Mouse (Mus musculus) limb, embryonic 12.5 days (tissue): ENCODE data around the gene 1110032A03Rik. TPM values are rescaled to one million over a fixed set of nuclear protein-coding genes. Genes with fewer than 3 reads are reported as not detected.

Experiments used
- ATAC-seq: fragments of 200-750 bp; cut with Nextera tagmentation; 2 replicates; pipeline ENCODE4 v1.8.0; 2017; ENCODE audit warnings: low read depth, moderate TSS enrichment; ENCODE audit not compliant: insufficient number of reproducible peaks, insufficient read depth, low FRiP score, low TSS enrichment
- H3K27ac ChIP-seq: fragments of 300-500 bp; sonication (generic); 2 replicates; pipeline ENCODE4 v1.5.1; 2016; ENCODE audit warnings: mild to moderate bottlenecking, moderate library complexity
- H3K27me3 ChIP-seq: fragments of 300-500 bp; sonication (generic); 2 replicates; pipeline ENCODE4 v1.6.1; 2016; ENCODE audit warnings: mild to moderate bottlenecking, moderate library complexity
- H3K36me3 ChIP-seq: fragments of 300-500 bp; sonication (generic); 2 replicates; pipeline ENCODE4 v1.6.1; 2016; ENCODE audit warnings: mild to moderate bottlenecking, moderate library complexity
- H3K4me1 ChIP-seq: fragments of 300-500 bp; sonication (generic); replicated peaks from 2 replicates; pipeline ENCODE4 v1.6.1; 2016
- H3K4me2 ChIP-seq: fragments of 300-500 bp; sonication (generic); 2 replicates; pipeline ENCODE4 v1.6.1; 2016; ENCODE audit warnings: mild to moderate bottlenecking, moderate library complexity
- H3K4me3 ChIP-seq: fragments of 300-500 bp; sonication (generic); replicated peaks from 2 replicates; pipeline ENCODE4 v1.5.1; 2016; ENCODE audit warnings: mild to moderate bottlenecking
- H3K9ac ChIP-seq: fragments of 300-500 bp; sonication (generic); replicated peaks from 2 replicates; pipeline ENCODE4 v1.6.1; 2016; ENCODE audit warnings: mild to moderate bottlenecking, moderate library complexity
- H3K9me3 ChIP-seq: fragments of 300-500 bp; sonication (generic); 2 replicates; pipeline ENCODE4 v1.6.1; 2016; ENCODE audit warnings: mild to moderate bottlenecking, moderate library complexity
- WGBS: fragments of 180-500 bp; shearing (Covaris S2); methylation state at CpG from one replicate; pipeline ENCODE4 v1.1.7; 2016; 5-methylcytosine and 5-hydroxymethylcytosine counted together
- polyA plus RNA-seq: library from polyadenylated mRNA; unstranded; fragments of >200 nt; fragmentation: Nextera tagmentation; extraction: Ambion mirVana; gene quantifications from 2 replicates; pipeline ENCODE4 v1.2.1, GENCODE M21; 2016

Gene 1110032A03Rik
- polyA plus RNA-seq, 1 experiment from 2014 or later = 24.8 TPM

GRCm38 (mm10) chr9:50750706-50751105, 24.6 kb downstream of the 1110032A03Rik start:
- Histone ChIP-seq H3K27ac (no peak overlapping the region), H3K9me3 (no peaks in the 10 kb centered on the region), H3K36me3 (no peaks in the 10 kb centered on the region), H3K9ac (no peak overlapping the region), H3K4me1 (peaks cover 15% of the 10 kb centered on the region), H3K27me3 (peaks cover 12% of the 10 kb centered on the region), H3K4me2 (no peak overlapping the region), H3K4me3 (no peak overlapping the region)
- WGBS = 81% methylated on average over 6 of the region's 6 CpGs
- no peak for ATAC-seq

- peaks cover 10% of the 10 kb centered on the region for H3K4me1 ChIP-seq
- H3K9ac ChIP-seq = peak within 1 kb of the TSS; percentile 53
- 0 out of 2 replicates have a peak within 1 kb of the TSS, but pooled peaks have one; percentile 7 for H3K27ac ChIP-seq
- ATAC-seq = no peak
- peak within 1 kb of the TSS; percentile 69 for H3K4me2 ChIP-seq
- WGBS = under 1% methylated on average over 19 of the region's 19 CpGs
- peak within 1 kb of the TSS; percentile 40 for H3K4me3 ChIP-seq
- no peaks in the 10 kb centered on the region for H3K9me3 ChIP-seq
- H3K27me3 ChIP-seq = peaks cover 3% of the 10 kb centered on the region; the same call in 1 of the 2 replicates
- H3K36me3 ChIP-seq = no peaks in the 10 kb centered on the region
These were observed 29.1 kb downstream of the 1110032A03Rik start, which contains the start of gene 2310030G06Rik for GRCm38 (mm10) chr9:50746214-50746677. Gene 2310030G06Rik, minus strand, starts transcription at chr9:50746536.

- H3K27me3 ChIP-seq = no peaks in the 10 kb centered on the region; the same call in 1 of the 2 replicates
- 17% methylated on average over 7 of the region's 7 CpGs for WGBS
- peaks cover 10% of the 10 kb centered on the region for H3K4me1 ChIP-seq
- peak overlapping the region; percentile 40 for H3K4me3 ChIP-seq
- peak overlapping the region; percentile 53 for H3K9ac ChIP-seq
- ATAC-seq = no peak
- H3K9me3 ChIP-seq = no peaks in the 10 kb centered on the region
- peak overlapping the region; percentile 69 for H3K4me2 ChIP-seq
- 0 out of 2 replicates have a peak overlapping the region, but pooled peaks have one; percentile 7 for H3K27ac ChIP-seq
- no peaks in the 10 kb centered on the region for H3K36me3 ChIP-seq
These were observed 29.5 kb downstream of the 1110032A03Rik start for GRCm38 (mm10) chr9:50745806-50746205.

GRCm38 (mm10) chr9:50742744-50743143, 32.6 kb downstream of the 1110032A03Rik start:
- Histone ChIP-seq H3K9ac (no peak overlapping the region), H3K4me2 (no peak overlapping the region), H3K36me3 (no peaks in the 10 kb centered on the region), H3K9me3 (no peaks in the 10 kb centered on the region), H3K4me1 (peaks cover 14% of the 10 kb centered on the region), H3K4me3 (no peak overlapping the region), H3K27me3 (no peaks in the 10 kb centered on the region; the same call in 1 of the 2 replicates), H3K27ac (no peak overlapping the region)
- 69% methylated on average over 2 of the region's 2 CpGs for WGBS
- ATAC-seq = no peak

- Histone ChIP-seq H3K27me3 (no peaks in the 10 kb centered on the region; the same call in 1 of the 2 replicates), H3K4me3 (no peak overlapping the region), H3K4me2 (no peak overlapping the region), H3K4me1 (peaks cover 14% of the 10 kb centered on the region), H3K9ac (no peak overlapping the region), H3K36me3 (no peaks in the 10 kb centered on the region), H3K9me3 (no peaks in the 10 kb centered on the region), H3K27ac (no peak overlapping the region)
- ATAC-seq = no peak
- WGBS = 91% methylated on average over 3 of the region's 3 CpGs
These were observed 33.1 kb downstream of the 1110032A03Rik start for GRCm38 (mm10) chr9:50742261-50742660.

- no peak for ATAC-seq
- H3K27me3 ChIP-seq = no peaks in the 10 kb centered on the region; the same call in 1 of the 2 replicates
- H3K9me3 ChIP-seq = no peaks in the 10 kb centered on the region
- no peak overlapping the region for H3K4me2 ChIP-seq
- H3K4me1 ChIP-seq = peaks cover 7% of the 10 kb centered on the region
- 84% methylated on average over 14 of the region's 14 CpGs for WGBS
- H3K27ac ChIP-seq = no peak overlapping the region
- no peak overlapping the region for H3K4me3 ChIP-seq
- no peak overlapping the region for H3K9ac ChIP-seq
- no peaks in the 10 kb centered on the region for H3K36me3 ChIP-seq
These were observed 34.2 kb downstream of the 1110032A03Rik start for GRCm38 (mm10) chr9:50740867-50741784.

GRCm38 (mm10) chr9:50738914-50739870, 36.1 kb downstream of the 1110032A03Rik start, which contains the start of gene Dixdc1:
Gene Dixdc1, minus strand, starts transcription at chr9:50739517.
- H3K4me2 ChIP-seq = peak within 1 kb of the TSS; percentile 63
- peak; percentile 96 for ATAC-seq
- no peak within 1 kb of the TSS for H3K9ac ChIP-seq
- no peaks in the 10 kb centered on the region for H3K27me3 ChIP-seq
- H3K4me3 ChIP-seq = peak within 1 kb of the TSS; percentile 39
- whole genome bisulfite sequencing = 13% methylated on average over 36 of the region's 36 CpGs
- peaks cover 7% of the 10 kb centered on the region for H3K4me1 ChIP-seq
- H3K9me3 ChIP-seq = no peaks in the 10 kb centered on the region
- H3K36me3 ChIP-seq = no peaks in the 10 kb centered on the region
- H3K27ac ChIP-seq = no peak within 1 kb of the TSS

- no peak for ATAC-seq
- Histone ChIP-seq H3K4me1 (peaks cover 7% of the 10 kb centered on the region), H3K9me3 (no peaks in the 10 kb centered on the region), H3K27ac (no peak overlapping the region), H3K4me3 (no peak overlapping the region), H3K27me3 (no peaks in the 10 kb centered on the region), H3K4me2 (0 out of 2 replicates have a peak overlapping the region, but pooled peaks have one; percentile 15), H3K36me3 (no peaks in the 10 kb centered on the region), H3K9ac (no peak overlapping the region)
- 3% methylated on average over 9 of the region's 9 CpGs for WGBS
These were observed 40.3 kb downstream of the 1110032A03Rik start for GRCm38 (mm10) chr9:50734989-50735388.

GRCm38 (mm10) chr9:50732560-50732959, 42.8 kb downstream of the 1110032A03Rik start:
- Histone ChIP-seq H3K4me2 (no peak overlapping the region), H3K9ac (no peak overlapping the region), H3K4me3 (no peak overlapping the region), H3K9me3 (no peaks in the 10 kb centered on the region), H3K27ac (no peak overlapping the region), H3K36me3 (no peaks in the 10 kb centered on the region), H3K27me3 (no peaks in the 10 kb centered on the region), H3K4me1 (peaks cover 7% of the 10 kb centered on the region; the same call in 1 of the 2 replicates)
- ATAC-seq = no peak
- WGBS = 20% methylated on average over 4 of the region's 4 CpGs

GRCm38 (mm10) chr9:50729600-50729999, 45.7 kb downstream of the 1110032A03Rik start:
- Histone ChIP-seq H3K4me1 (peaks cover 32% of the 10 kb centered on the region), H3K4me2 (no peak overlapping the region), H3K27ac (no peak overlapping the region), H3K9ac (no peak overlapping the region), H3K27me3 (no peaks in the 10 kb centered on the region), H3K4me3 (no peak overlapping the region), H3K36me3 (no peaks in the 10 kb centered on the region), H3K9me3 (no peaks in the 10 kb centered on the region)
- 55% methylated on average over 4 of the region's 4 CpGs for WGBS
- ATAC-seq = no peak
